Mouse (Mus musculus): ENCODE measurements around the gene Kdm6b.

Kdm6b gene

DNA sequence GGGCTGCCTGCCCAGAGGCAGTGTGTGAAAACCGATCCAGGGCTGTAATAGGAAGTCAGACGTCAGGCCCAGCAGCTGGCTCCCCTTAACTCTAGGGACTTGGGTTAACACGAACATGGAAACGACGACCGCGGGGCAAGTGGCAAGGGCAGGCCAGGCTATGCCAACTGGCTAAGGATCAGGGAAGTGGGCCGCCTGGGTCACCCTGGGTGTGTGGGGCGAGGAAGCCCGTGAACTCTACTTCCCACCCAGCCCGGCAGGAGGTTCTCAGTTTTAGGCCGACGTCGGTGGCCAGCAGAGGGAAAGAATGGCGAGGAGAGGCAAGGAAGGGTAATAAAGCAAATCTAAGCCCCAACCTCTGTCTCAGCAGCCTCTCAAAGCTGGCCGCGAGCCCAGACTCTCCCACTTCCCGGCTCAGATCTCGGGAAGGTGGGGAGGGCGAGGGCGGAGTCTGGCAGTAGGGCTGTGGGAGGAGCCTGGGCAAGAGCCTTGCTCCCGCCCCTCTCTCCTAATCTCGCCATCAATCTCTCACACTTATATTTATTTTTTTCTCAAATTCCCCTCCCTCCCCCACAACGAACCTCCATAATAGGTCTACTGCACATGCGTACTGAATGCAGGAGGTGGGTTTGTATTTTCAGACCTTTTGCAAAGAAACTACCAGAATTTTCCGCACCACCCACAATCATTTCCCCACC lies 47.2 kb downstream of the Kdm6b start:
- in situ Hi-C loops (cut with MboI), result no loop called here

DNA sequence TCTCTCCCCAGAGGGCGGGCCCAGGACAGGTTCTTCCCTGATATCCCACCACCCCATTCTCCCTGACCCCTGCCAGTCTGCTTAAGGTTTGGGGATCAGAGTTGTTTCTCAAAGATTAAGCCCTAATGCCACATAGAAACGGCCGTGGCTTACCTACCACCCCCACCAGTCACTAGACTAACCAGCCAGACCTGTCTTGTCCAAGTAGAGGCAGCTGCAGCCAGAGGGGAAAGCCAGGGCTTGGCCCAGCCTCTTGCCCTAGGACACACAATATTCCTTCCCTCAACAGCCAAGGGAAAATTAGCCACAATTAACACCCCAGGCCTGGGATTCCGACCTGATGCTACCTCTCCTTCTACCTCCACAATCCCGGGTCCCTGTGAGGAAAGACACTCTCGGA lies 47.8 kb downstream of the Kdm6b start:
- in situ Hi-C loops (cut with MboI), result no loop called here

DNA sequence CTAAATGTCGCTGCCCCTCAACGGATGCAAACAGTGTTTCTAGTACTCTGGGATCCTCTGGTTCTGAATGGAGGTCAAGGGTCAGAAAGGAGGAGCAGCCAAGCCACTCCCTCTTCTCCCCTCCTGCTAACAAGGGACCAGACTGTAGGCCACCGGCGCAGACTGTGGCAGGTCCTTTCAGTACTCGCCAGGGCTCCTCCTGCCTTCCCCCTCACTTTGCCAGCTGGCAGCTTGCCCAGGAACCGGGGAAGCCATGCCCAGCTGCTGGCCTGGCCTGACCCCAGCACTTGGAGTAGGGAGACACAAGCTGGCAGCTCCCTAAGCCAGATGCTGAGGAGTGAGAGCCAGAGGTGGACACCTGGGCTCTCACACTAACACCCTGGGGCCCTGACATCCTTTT lies 48.6 kb downstream of the Kdm6b start:
- in situ Hi-C loops (cut with MboI), result no loop called here

DNA sequence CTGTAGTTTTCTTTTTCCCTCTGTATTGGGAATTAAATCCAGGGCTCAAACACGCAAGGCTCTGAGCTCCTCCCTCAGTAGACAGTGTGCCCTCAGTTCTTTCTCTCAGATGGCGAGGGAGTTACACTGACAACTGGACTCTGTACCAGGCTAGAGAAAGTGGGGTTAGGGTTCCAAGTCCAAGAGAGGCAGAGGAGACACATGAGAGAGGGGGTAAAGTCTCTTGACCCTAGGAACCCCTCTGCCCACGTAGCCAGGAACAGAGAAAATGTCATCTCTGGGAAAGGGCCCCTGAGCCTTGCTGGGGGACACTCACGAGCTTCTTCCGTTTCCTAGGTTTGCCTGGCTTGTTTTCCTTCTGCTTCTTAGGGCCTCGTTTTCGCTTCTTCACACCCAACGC lies 49.1 kb downstream of the Kdm6b start:
- in situ Hi-C loops (cut with MboI), result no loop called here

DNA sequence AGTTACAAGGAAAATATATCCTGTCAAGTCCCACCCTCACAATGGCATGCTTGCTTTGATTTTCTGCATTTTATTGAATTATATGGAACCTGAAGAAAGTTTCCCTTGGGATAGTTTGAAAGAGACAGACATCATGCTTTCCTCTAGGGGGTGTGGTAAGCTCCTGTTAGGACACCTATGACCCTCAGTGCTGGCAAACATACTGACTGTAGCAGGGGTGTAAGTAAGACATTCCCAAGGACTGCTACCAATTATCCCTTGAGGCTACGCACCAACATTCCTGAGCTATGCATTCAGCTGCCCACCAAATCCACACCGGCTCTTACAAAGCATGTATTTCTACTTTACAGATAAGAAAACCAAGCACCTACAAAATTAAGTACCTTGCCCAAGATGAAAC lies 51.0 kb downstream of the Kdm6b start:
- in situ Hi-C loops (cut with MboI), result no loop called here

DNA sequence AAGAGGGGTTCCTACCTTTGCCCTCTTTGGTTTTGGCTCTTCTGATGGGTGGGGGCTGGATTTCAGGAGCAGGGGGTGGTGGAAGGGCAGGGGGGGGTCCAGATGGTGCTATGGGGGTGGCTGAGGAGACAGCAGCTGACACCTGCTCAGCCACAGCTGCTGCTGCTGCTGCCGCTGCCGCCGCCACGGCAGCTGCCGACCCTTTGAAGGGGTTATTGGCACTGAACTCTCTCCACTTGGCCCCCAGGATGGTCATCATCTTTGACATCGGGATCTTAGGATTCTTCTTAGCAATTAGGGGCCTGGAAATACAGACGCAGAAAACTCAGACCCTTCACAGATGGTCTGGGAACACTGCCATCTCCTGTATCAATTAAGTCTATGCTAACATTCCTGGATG lies 51.5 kb downstream of the Kdm6b start:
- in situ Hi-C loops (cut with MboI), result no loop called here

DNA sequence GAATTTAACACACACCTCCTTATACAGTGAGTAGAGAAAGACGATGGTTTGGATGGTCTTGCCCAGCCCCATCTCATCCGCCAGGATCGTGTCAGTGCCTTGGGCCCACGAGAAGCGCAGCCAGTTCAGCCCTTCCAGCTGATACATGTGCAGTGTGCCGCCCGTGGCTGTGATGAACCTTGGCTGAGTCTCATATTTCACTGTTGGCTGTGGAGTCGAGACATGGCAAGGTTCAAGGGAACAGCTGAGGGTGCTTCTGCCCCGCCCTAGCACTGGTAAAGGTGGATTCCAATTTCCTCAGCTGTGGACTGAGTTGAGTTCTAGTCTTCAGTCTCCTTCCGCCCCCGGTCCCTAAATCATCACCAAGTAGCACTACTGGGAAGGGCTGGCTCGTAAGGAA lies 55.8 kb downstream of the Kdm6b start:
- in situ Hi-C loops (cut with MboI), result no loop called here

DNA sequence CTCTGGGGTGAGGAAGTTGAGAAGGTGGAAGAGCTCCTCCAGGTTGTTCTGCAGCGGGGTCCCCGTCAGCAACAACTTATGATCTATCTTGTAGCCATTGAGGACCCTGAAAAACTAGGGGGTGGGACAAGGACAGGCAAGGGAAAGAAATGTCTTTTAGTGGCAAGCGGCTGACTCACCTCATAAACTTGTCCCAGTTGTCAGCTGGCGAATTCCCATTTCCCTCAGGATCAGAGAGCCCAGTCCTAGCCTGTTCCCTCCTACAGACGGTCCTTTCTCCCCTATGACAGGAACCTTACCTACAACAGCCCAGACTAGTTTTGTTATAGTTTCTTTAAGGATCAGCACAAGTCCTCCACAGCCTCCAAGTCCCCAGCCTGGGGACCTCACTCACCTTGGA lies 56.9 kb downstream of the Kdm6b start:
- in situ Hi-C loops (cut with MboI), result no loop called here

Measured in mature B cell (primary cell).